Mouse (Mus musculus) E14TG2a.4 (cell line): ENCODE results near the gene 2200002D01Rik.

Experiments used
- CTCF ChIP-seq: conservative IDR thresholded peaks from 2 replicates; pipeline ENCODE4 v1.5.1; 2014; ENCODE audit warnings: low read length
- NANOG ChIP-seq: IDR thresholded peaks from 2 replicates; pipeline ENCODE4 v1.6.1; 2014; ENCODE audit warnings: borderline replicate concordance, low read length, mixed read lengths
- POU5F1 ChIP-seq: IDR thresholded peaks from 2 replicates; pipeline ENCODE4 v1.6.1; 2014; ENCODE audit warnings: low read length, borderline replicate concordance

GRCm38 (mm10) chr7:29211415-29212198 is 36.7 kb downstream of the 2200002D01Rik start:
- TF ChIP-seq CTCF (no peak), NANOG (no peak), POU5F1 (no peak)
